Mouse (Mus musculus): Measurements from ENCODE around the gene Tppp3.

Tppp3 gene

GRCm38 (mm10) chr8:105484392-105484791 lies 13.1 kb upstream of the Tppp3 start:
- DNase-seq (ENCODE audit: low read depth, low spot score): no peak

GRCm38 (mm10) chr8:105484030-105484368 lies 12.7 kb upstream of the Tppp3 start:
- no peak for DNase-seq (ENCODE audit: low read depth, low spot score)

- DNase-seq (ENCODE audit: low read depth, low spot score): no peak
Measured at GRCm38 (mm10) chr8:105483212-105484029, 12.1 kb upstream of the Tppp3 start.

GRCm38 (mm10) chr8:105482123-105482522 lies 10.8 kb upstream of the Tppp3 start:
- DNase-seq (ENCODE audit: low read depth, low spot score): no peak

GRCm38 (mm10) chr8:105481453-105481852 lies 10.1 kb upstream of the Tppp3 start:
- no peak for DNase-seq (ENCODE audit: low read depth, low spot score)

- DNase-seq (ENCODE audit: low read depth, low spot score): no peak
Measured at GRCm38 (mm10) chr8:105481013-105481412, 9.7 kb upstream of the Tppp3 start.

GRCm38 (mm10) chr8:105477792-105478191 lies 6.5 kb upstream of the Tppp3 start:
- DNase-seq (ENCODE audit: low read depth, low spot score): no peak

- no peak for DNase-seq (ENCODE audit: low read depth, low spot score)
Measured at GRCm38 (mm10) chr8:105476628-105477413, 5.5 kb upstream of the Tppp3 start.

GRCm38 (mm10) chr8:105476161-105476560 lies 4.8 kb upstream of the Tppp3 start:
- no peak for DNase-seq (ENCODE audit: low read depth, low spot score)

GRCm38 (mm10) chr8:105475742-105476141 lies 4.4 kb upstream of the Tppp3 start:
- DNase-seq (ENCODE audit: low read depth, low spot score): no peak

- DNase-seq (ENCODE audit: low read depth, low spot score): no peak
Measured at GRCm38 (mm10) chr8:105475254-105475653, 3.9 kb upstream of the Tppp3 start.

- no peak for DNase-seq (ENCODE audit: low read depth, low spot score)
Measured at GRCm38 (mm10) chr8:105474680-105475079, 3.4 kb upstream of the Tppp3 start.

- no peak for DNase-seq (ENCODE audit: low read depth, low spot score)
Measured at GRCm38 (mm10) chr8:105473816-105474606, 2.7 kb upstream of the Tppp3 start.

GRCm38 (mm10) chr8:105472983-105473382 lies 1.7 kb upstream of the Tppp3 start:
- DNase-seq (ENCODE audit: low read depth, low spot score): no peak

- DNase-seq (ENCODE audit: low read depth, low spot score): no peak
Measured at GRCm38 (mm10) chr8:105472414-105472932, 1.1 kb upstream of the Tppp3 start.

GRCm38 (mm10) chr8:105470681-105471313 lies 529 bp downstream of the Tppp3 start:
- DNase-seq (ENCODE audit: low read depth, low spot score): no peak

- DNase-seq (ENCODE audit: low read depth, low spot score): no peak
Measured at GRCm38 (mm10) chr8:105470262-105470661, 1.1 kb downstream of the Tppp3 start.

- no peak for DNase-seq (ENCODE audit: low read depth, low spot score)
Measured at GRCm38 (mm10) chr8:105469816-105470215, 1.5 kb downstream of the Tppp3 start.

- no peak for DNase-seq (ENCODE audit: low read depth, low spot score)
Measured at GRCm38 (mm10) chr8:105469041-105469695, 2.2 kb downstream of the Tppp3 start.

- DNase-seq (ENCODE audit: low read depth, low spot score): no peak
Measured at GRCm38 (mm10) chr8:105468002-105468720, 3.2 kb downstream of the Tppp3 start.
